Mouse (Mus musculus) thymus, adult 2 months (tissue): ENCODE results near the gene Arhgef18. TPM values are rescaled to one million over a fixed set of nuclear protein-coding genes. Genes with fewer than 3 reads are reported as not detected.

ENCODE experiments used
- DNase-seq: peaks from one replicate; pipeline ENCODE4 v3.0.0; 2021
- H3K27ac ChIP-seq: fragments of 200-500 bp; 2 replicates; pipeline ENCODE4 v1.5.1; 2012; ENCODE audit warnings: low read length, control low read depth; ENCODE audit not compliant: control insufficient read depth, insufficient read depth
- H3K27me3 ChIP-seq: fragments of 200-500 bp; 2 replicates; pipeline ENCODE4 v1.6.1; 2012; ENCODE audit warnings: mild to moderate bottlenecking, low read length, moderate library complexity, mixed read lengths; ENCODE audit not compliant: control insufficient read depth, insufficient read depth
- H3K36me3 ChIP-seq: fragments of 200-500 bp; 2 replicates; pipeline ENCODE4 v1.6.1; 2012; ENCODE audit warnings: mild to moderate bottlenecking, low read length, moderate library complexity; ENCODE audit not compliant: control insufficient read depth, insufficient read depth
- H3K4me1 ChIP-seq: fragments of 200-500 bp; replicated peaks from 2 replicates; pipeline ENCODE4 v1.6.1; 2012; ENCODE audit warnings: low read length; ENCODE audit not compliant: control insufficient read depth, insufficient read depth
- H3K4me3 ChIP-seq: fragments of 200-500 bp; 2 replicates; pipeline ENCODE4 v1.5.1; 2012; ENCODE audit warnings: mild to moderate bottlenecking, low read length, control low read depth, moderate library complexity; ENCODE audit not compliant: control insufficient read depth, insufficient read depth
- CTCF ChIP-seq: fragments of 200-500 bp; IDR thresholded peaks from 2 replicates; pipeline ENCODE4 v1.5.1; 2012; ENCODE audit warnings: mild to moderate bottlenecking, control low read depth, low read length, moderate library complexity, borderline replicate concordance; ENCODE audit not compliant: control insufficient read depth, poor library complexity, insufficient read depth; ENCODE audit errors: extremely low read depth
- POLR2A ChIP-seq: fragments of 200-500 bp; IDR thresholded peaks from 2 replicates; pipeline ENCODE4 v1.6.1; 2012; ENCODE audit warnings: mild to moderate bottlenecking, low read length, control low read depth, moderate library complexity; ENCODE audit not compliant: control insufficient read depth, poor library complexity, insufficient read depth; ENCODE audit errors: extremely low read depth
- WGBS: fragments of 180-500 bp; shearing (Covaris S2); methylation state at CpG from one replicate; pipeline ENCODE4 v1.1.7; 2018; 5-methylcytosine and 5-hydroxymethylcytosine counted together
- polyA plus RNA-seq: library from polyadenylated mRNA; depleted of rRNA; stranded (reverse); fragments of >200 nt; gene quantifications from 2 replicates; pipeline ENCODE4 v1.2.3, GENCODE M21; 2012

The Arhgef18 gene
- polyA plus RNA-seq, 1 experiment = 122 TPM

DNA sequence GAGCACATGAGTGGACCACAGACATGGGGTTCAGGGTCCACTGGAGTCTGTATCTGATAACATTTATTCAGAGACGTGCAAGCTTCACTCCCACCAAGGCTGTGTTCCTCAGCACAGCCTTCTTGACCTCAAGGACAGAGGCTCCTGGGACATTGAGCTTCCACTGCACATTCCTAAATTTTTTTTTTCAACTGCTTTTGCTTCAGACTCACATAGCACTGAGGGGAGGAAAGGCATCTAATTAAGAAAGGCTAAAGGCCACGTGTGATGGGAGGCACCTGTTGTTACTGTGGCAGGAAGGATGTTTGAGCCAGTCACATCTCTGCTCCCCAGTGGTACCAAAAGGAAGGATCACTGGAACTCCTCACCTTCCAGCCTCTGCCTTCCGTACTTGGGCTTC lies 38.3 kb downstream of the Arhgef18 start:
- Histone ChIP-seq H3K4me3 (no peak overlapping the region), H3K27me3 (no peaks in the 10 kb centered on the region), H3K27ac (no peak overlapping the region), H3K36me3 (peaks cover 97% of the 10 kb centered on the region), H3K4me1 (no peaks in the 10 kb centered on the region)
- TF ChIP-seq POLR2A = no peak
- no peak for TF ChIP-seq CTCF
- DNase-seq = no peak
- 97% methylated on average over 3 of the region's 3 CpGs for WGBS

DNA sequence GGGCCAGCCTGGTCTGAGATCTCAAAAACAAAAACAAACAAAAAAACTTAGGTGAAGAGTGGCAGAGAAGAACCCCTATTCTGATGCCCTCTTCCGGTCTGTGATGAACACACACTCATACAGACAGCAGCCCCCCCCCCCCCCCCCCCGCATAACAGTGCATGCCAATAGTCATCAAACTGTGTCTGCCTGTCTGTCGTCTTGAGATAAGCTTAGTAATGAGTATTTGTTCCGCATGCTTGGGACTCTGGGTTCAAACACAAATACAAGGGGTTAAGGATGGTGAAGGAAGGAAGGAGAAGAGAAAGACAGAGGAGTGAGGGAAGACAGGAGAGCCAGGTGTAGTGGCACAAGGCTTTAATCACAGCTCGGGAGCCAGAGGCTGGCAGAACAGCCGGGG lies 43.7 kb downstream of the Arhgef18 start:
- Histone ChIP-seq H3K36me3 (peaks cover 95% of the 10 kb centered on the region), H3K4me3 (no peak overlapping the region), H3K4me1 (no peaks in the 10 kb centered on the region), H3K27ac (no peak overlapping the region), H3K27me3 (no peaks in the 10 kb centered on the region)
- WGBS = 92% methylated on average over 6 of the region's 6 CpGs
- no peak for TF ChIP-seq POLR2A
- TF ChIP-seq CTCF = no peak
- no peak for DNase-seq

DNA sequence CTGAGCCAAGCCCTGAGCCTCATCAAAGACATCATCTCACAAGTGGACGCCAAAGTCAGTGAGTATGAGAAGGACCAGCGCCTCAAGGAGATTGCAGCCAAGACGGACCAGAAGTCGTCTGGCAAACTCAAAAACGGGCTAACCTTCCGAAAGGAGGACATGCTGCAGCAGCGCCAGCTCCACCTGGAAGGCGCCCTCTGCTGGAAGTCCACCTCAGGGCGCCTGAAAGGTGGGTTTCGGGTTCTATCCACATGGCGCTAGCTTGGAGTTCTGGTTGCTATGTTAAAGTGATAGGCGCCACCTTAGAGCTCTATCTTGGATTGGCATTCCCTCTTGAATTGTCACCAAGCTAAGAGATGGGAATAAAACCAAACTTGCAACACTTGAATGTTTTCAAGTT lies 46.7 kb downstream of the Arhgef18 start:
- WGBS = 95% methylated on average over 12 of the region's 12 CpGs

DNA sequence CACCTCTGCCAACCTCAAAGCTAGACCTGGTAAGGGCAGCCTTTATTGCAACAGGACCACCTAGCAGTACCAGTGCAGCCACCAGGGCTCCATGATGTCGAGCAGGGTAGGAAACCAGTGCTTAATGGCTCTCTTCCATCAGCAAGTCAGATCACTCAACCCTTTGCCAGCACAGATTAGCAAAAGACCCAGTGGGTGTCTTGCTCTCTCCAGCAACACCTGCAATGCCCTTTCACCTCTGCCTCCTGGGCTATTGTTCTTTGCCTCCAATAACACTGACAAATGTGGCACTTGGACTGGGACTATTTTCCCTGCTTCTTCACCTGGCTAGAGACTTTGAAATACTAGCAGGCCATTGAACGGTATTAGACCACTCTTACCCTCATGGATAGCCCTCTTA lies 56.4 kb downstream of the Arhgef18 start:
- TF ChIP-seq POLR2A = no peak
- no peak for TF ChIP-seq CTCF
- Histone ChIP-seq H3K4me3 (no peak overlapping the region), H3K27me3 (no peaks in the 10 kb centered on the region), H3K4me1 (no peaks in the 10 kb centered on the region), H3K27ac (no peak overlapping the region), H3K36me3 (peaks cover 65% of the 10 kb centered on the region)
- 95% methylated on average over 2 of the region's 2 CpGs for WGBS
- DNase-seq = no peak

More for the DNA sequence above, 46.7 kb downstream of the Arhgef18 start:
- Histone ChIP-seq H3K27me3 (no peaks in the 10 kb centered on the region), H3K36me3 (peaks cover 75% of the 10 kb centered on the region), H3K27ac (no peak overlapping the region), H3K4me1 (no peaks in the 10 kb centered on the region), H3K4me3 (no peak overlapping the region)
- no peak for DNase-seq
- peak; percentile 72; the same call in 1 of the 2 replicates for TF ChIP-seq CTCF
- no peak for TF ChIP-seq POLR2A

DNA sequence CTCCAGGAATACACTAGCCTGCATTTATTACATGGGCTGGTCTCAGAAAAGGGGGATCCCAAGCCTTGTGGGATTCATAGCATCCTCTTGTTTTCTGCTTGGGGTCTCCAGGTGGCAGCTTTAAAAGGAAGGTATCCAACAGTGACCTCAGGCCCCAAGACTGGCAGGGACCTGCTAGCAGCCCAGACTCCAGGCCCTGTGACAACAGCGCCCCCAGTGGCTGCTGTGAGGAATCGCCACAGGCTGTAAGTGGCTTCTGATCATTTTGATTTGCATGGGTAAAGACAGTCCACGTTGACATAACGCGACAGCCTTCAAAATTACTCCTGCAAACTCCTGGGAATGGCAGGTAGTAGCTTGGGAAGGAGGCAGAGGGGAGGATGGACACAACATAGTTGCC lies 57.9 kb downstream of the Arhgef18 start:
- Histone ChIP-seq H3K27ac (no peak overlapping the region), H3K36me3 (peaks cover 80% of the 10 kb centered on the region), H3K27me3 (no peaks in the 10 kb centered on the region), H3K4me1 (no peaks in the 10 kb centered on the region), H3K4me3 (no peak overlapping the region)
- WGBS = 63% methylated on average over 5 of the region's 5 CpGs
- no peak for DNase-seq
- TF ChIP-seq CTCF (peak; percentile 88), POLR2A (no peak)

DNA sequence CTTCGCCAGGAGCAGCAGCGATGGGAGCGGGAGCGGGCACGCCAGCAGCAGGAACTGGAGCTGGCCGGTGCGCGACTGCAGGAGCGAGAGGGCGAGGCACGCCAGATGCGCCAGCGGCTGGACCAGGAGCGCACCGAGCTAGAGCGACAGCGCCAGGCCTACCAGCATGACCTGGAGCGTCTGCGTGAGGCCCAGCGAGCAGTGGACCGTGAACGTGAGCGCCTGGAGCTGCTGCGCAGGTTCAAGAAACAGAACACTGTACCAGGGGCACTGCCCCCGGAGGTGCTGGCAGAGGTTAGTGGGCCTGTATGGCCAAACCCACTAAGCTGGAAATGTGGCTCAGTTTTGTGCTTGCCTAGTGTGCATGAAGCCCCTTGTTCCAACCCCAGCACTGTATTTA lies 59.2 kb downstream of the Arhgef18 start:
- no peaks in the 10 kb centered on the region for H3K27me3 ChIP-seq
- DNase-seq = no peak
- no peak overlapping the region for H3K27ac ChIP-seq
- TF ChIP-seq POLR2A = no peak
- no peak for TF ChIP-seq CTCF
- peaks cover 79% of the 10 kb centered on the region for H3K36me3 ChIP-seq
- H3K4me3 ChIP-seq = no peak overlapping the region
- 98% methylated on average over 25 of the region's 25 CpGs for WGBS
- H3K4me1 ChIP-seq = no peaks in the 10 kb centered on the region

DNA sequence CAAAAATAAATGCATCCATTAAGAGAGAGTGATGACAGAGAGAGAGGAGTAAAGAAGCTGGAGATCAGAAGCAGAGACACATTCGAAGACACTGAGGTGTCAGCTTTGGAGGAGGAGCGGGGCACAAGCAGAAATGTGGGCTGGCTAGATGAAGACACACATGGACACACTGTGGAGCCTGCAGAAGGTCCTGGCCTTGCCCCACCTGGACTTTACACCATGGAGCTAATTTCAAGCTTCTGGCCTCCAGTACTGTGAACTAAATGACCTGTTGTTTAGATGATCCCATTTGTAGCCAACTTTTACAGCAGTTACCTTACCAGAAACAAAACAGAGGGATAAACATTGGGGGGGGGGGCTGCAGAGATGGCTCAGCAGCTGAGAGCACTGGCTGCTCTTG lies 70.4 kb downstream of the Arhgef18 start:
- WGBS = 100% methylated on average over 2 of the region's 2 CpGs
- H3K36me3 ChIP-seq = no peaks in the 10 kb centered on the region
- H3K4me3 ChIP-seq = no peak overlapping the region
- peaks cover 4% of the 10 kb centered on the region; the same call in 1 of the 2 replicates for H3K4me1 ChIP-seq
- H3K27me3 ChIP-seq = no peaks in the 10 kb centered on the region
- H3K27ac ChIP-seq = no peak overlapping the region
- no peak for DNase-seq
- TF ChIP-seq POLR2A (no peak), CTCF (no peak)
